Mouse (Mus musculus) limb, embryonic 12.5 days (tissue): ENCODE measurements around the gene Smim24. TPM values are rescaled to one million over a fixed set of nuclear protein-coding genes. Genes with fewer than 3 reads are reported as not detected.

Source experiments
- ATAC-seq: fragments of 200-750 bp; cut with Nextera tagmentation; 2 replicates; pipeline ENCODE4 v1.8.0; 2017; ENCODE audit warnings: low read depth, moderate TSS enrichment; ENCODE audit not compliant: insufficient number of reproducible peaks, insufficient read depth, low FRiP score, low TSS enrichment
- H3K27ac ChIP-seq: fragments of 300-500 bp; sonication (generic); 2 replicates; pipeline ENCODE4 v1.5.1; 2016; ENCODE audit warnings: mild to moderate bottlenecking, moderate library complexity
- H3K27me3 ChIP-seq: fragments of 300-500 bp; sonication (generic); 2 replicates; pipeline ENCODE4 v1.6.1; 2016; ENCODE audit warnings: mild to moderate bottlenecking, moderate library complexity
- H3K36me3 ChIP-seq: fragments of 300-500 bp; sonication (generic); 2 replicates; pipeline ENCODE4 v1.6.1; 2016; ENCODE audit warnings: mild to moderate bottlenecking, moderate library complexity
- H3K4me1 ChIP-seq: fragments of 300-500 bp; sonication (generic); replicated peaks from 2 replicates; pipeline ENCODE4 v1.6.1; 2016
- H3K4me2 ChIP-seq: fragments of 300-500 bp; sonication (generic); 2 replicates; pipeline ENCODE4 v1.6.1; 2016; ENCODE audit warnings: mild to moderate bottlenecking, moderate library complexity
- H3K4me3 ChIP-seq: fragments of 300-500 bp; sonication (generic); replicated peaks from 2 replicates; pipeline ENCODE4 v1.5.1; 2016; ENCODE audit warnings: mild to moderate bottlenecking
- H3K9ac ChIP-seq: fragments of 300-500 bp; sonication (generic); replicated peaks from 2 replicates; pipeline ENCODE4 v1.6.1; 2016; ENCODE audit warnings: mild to moderate bottlenecking, moderate library complexity
- H3K9me3 ChIP-seq: fragments of 300-500 bp; sonication (generic); 2 replicates; pipeline ENCODE4 v1.6.1; 2016; ENCODE audit warnings: mild to moderate bottlenecking, moderate library complexity
- WGBS: fragments of 180-500 bp; shearing (Covaris S2); methylation state at CpG from one replicate; pipeline ENCODE4 v1.1.7; 2016; 5-methylcytosine and 5-hydroxymethylcytosine counted together
- polyA plus RNA-seq: library from polyadenylated mRNA; unstranded; fragments of >200 nt; fragmentation: Nextera tagmentation; extraction: Ambion mirVana; gene quantifications from 2 replicates; pipeline ENCODE4 v1.2.1, GENCODE M21; 2016

Gene Smim24
- polyA plus RNA-seq, 1 experiment from 2014 or later = 2.9 TPM

GRCm38 (mm10) chr10:81403511-81403910 lies 10.7 kb downstream of the Smim24 start:
- Histone ChIP-seq H3K4me1 (peaks cover 84% of the 10 kb centered on the region), H3K4me2 (peak overlapping the region; percentile 50; the same call in 1 of the 2 replicates), H3K9ac (peak overlapping the region; percentile 40; the same call in 1 of the 2 replicates)

GRCm38 (mm10) chr10:81404082-81404481 lies 11.2 kb downstream of the Smim24 start:
- H3K4me2 ChIP-seq = no peak overlapping the region
- ATAC-seq = no peak
- H3K4me1 ChIP-seq = peaks cover 89% of the 10 kb centered on the region
- H3K9me3 ChIP-seq = no peaks in the 10 kb centered on the region
- WGBS = 15% methylated on average over 9 of the region's 9 CpGs
- no peak overlapping the region for H3K4me3 ChIP-seq
- no peak overlapping the region for H3K27ac ChIP-seq
- peaks cover 54% of the 10 kb centered on the region for H3K36me3 ChIP-seq
- no peak overlapping the region for H3K9ac ChIP-seq
- H3K27me3 ChIP-seq = peaks cover 61% of the 10 kb centered on the region

More at GRCm38 (mm10) chr10:81403511-81403910, 10.7 kb downstream of the Smim24 start:
- Histone ChIP-seq H3K36me3 (peaks cover 57% of the 10 kb centered on the region), H3K27me3 (peaks cover 59% of the 10 kb centered on the region), H3K27ac (peak overlapping the region; percentile 94), H3K4me3 (no peak overlapping the region), H3K9me3 (no peaks in the 10 kb centered on the region)
- 54% methylated on average over 10 of the region's 10 CpGs for WGBS
- ATAC-seq = no peak

- H3K4me3 ChIP-seq = no peak overlapping the region
- H3K4me2 ChIP-seq = no peak overlapping the region
- H3K36me3 ChIP-seq = peaks cover 48% of the 10 kb centered on the region
- peak overlapping the region; percentile 35; the same call in 1 of the 2 replicates for H3K27ac ChIP-seq
- no peak overlapping the region for H3K9ac ChIP-seq
- no peak for ATAC-seq
- H3K9me3 ChIP-seq = no peaks in the 10 kb centered on the region
- H3K4me1 ChIP-seq = peaks cover 91% of the 10 kb centered on the region
- peaks cover 60% of the 10 kb centered on the region for H3K27me3 ChIP-seq
- WGBS = 62% methylated on average over 18 of the region's 18 CpGs
Measured at GRCm38 (mm10) chr10:81404720-81405119, 11.9 kb downstream of the Smim24 start.

- ATAC-seq = no peak
- 44% methylated on average over 13 of the region's 13 CpGs for WGBS
- 0 out of 2 replicates have a peak overlapping the region, but pooled peaks have one; percentile 17 for H3K27ac ChIP-seq
- H3K4me3 ChIP-seq = no peak overlapping the region
- H3K9ac ChIP-seq = no peak overlapping the region
- H3K9me3 ChIP-seq = no peaks in the 10 kb centered on the region
- H3K4me2 ChIP-seq = no peak overlapping the region
- peaks cover 50% of the 10 kb centered on the region for H3K27me3 ChIP-seq
- H3K36me3 ChIP-seq = peaks cover 40% of the 10 kb centered on the region
- peaks cover 91% of the 10 kb centered on the region for H3K4me1 ChIP-seq
Measured at GRCm38 (mm10) chr10:81405588-81406201, 12.8 kb downstream of the Smim24 start.

GRCm38 (mm10) chr10:81406504-81407440 lies 13.9 kb downstream of the Smim24 start:
- peaks cover 45% of the 10 kb centered on the region for H3K36me3 ChIP-seq
- H3K27ac ChIP-seq = 0 out of 2 replicates have a peak overlapping the region, but pooled peaks have one; percentile 17
- H3K9me3 ChIP-seq = no peaks in the 10 kb centered on the region
- H3K4me2 ChIP-seq = peak overlapping the region; percentile 48
- peaks cover 90% of the 10 kb centered on the region for H3K4me1 ChIP-seq
- 16% methylated on average over 24 of the region's 24 CpGs for WGBS
- ATAC-seq = no peak
- H3K9ac ChIP-seq = peak overlapping the region; percentile 34; the same call in 1 of the 2 replicates
- H3K27me3 ChIP-seq = peaks cover 48% of the 10 kb centered on the region
- H3K4me3 ChIP-seq = peak overlapping the region; percentile 22

- Histone ChIP-seq H3K4me2 (peak overlapping the region; percentile 48), H3K4me1 (peaks cover 90% of the 10 kb centered on the region), H3K36me3 (peaks cover 46% of the 10 kb centered on the region), H3K27ac (peak overlapping the region; percentile 56; the same call in 1 of the 2 replicates), H3K27me3 (peaks cover 48% of the 10 kb centered on the region), H3K9me3 (no peaks in the 10 kb centered on the region), H3K4me3 (peak overlapping the region; percentile 22), H3K9ac (peak overlapping the region; percentile 34; the same call in 1 of the 2 replicates)
- no peak for ATAC-seq
- 15% methylated on average over 31 of the region's 31 CpGs for WGBS
Measured at GRCm38 (mm10) chr10:81407539-81408423, 14.9 kb downstream of the Smim24 start.

- 40% methylated on average over 13 of the region's 13 CpGs for WGBS
- Histone ChIP-seq H3K27ac (peak overlapping the region; percentile 56; the same call in 1 of the 2 replicates), H3K36me3 (peaks cover 46% of the 10 kb centered on the region), H3K9me3 (no peaks in the 10 kb centered on the region), H3K4me2 (no peak overlapping the region), H3K9ac (no peak overlapping the region), H3K27me3 (peaks cover 48% of the 10 kb centered on the region), H3K4me1 (peaks cover 89% of the 10 kb centered on the region), H3K4me3 (no peak overlapping the region)
- ATAC-seq = no peak
Measured at GRCm38 (mm10) chr10:81408424-81408729, 15.5 kb downstream of the Smim24 start.

- WGBS = 18% methylated on average over 9 of the region's 9 CpGs
- Histone ChIP-seq H3K9ac (0 out of 2 replicates have a peak overlapping the region, but pooled peaks have one; percentile 24), H3K4me3 (no peak overlapping the region), H3K4me2 (no peak overlapping the region), H3K4me1 (peaks cover 89% of the 10 kb centered on the region), H3K36me3 (peaks cover 46% of the 10 kb centered on the region), H3K27me3 (peaks cover 47% of the 10 kb centered on the region), H3K27ac (peak overlapping the region; percentile 56; the same call in 1 of the 2 replicates), H3K9me3 (no peaks in the 10 kb centered on the region)
- ATAC-seq = no peak
Measured at GRCm38 (mm10) chr10:81408871-81409291, 16.0 kb downstream of the Smim24 start.

GRCm38 (mm10) chr10:81409330-81409729 lies 16.5 kb downstream of the Smim24 start:
- peak overlapping the region; percentile 56; the same call in 1 of the 2 replicates for H3K27ac ChIP-seq
- H3K36me3 ChIP-seq = peaks cover 46% of the 10 kb centered on the region
- no peak for ATAC-seq
- 13% methylated on average over 8 of the region's 8 CpGs for WGBS
- no peaks in the 10 kb centered on the region for H3K9me3 ChIP-seq
- H3K4me3 ChIP-seq = no peak overlapping the region
- peaks cover 42% of the 10 kb centered on the region for H3K27me3 ChIP-seq
- no peak overlapping the region for H3K4me2 ChIP-seq
- peaks cover 89% of the 10 kb centered on the region for H3K4me1 ChIP-seq
- H3K9ac ChIP-seq = no peak overlapping the region

- H3K9ac ChIP-seq = no peak overlapping the region
- peaks cover 34% of the 10 kb centered on the region for H3K27me3 ChIP-seq
- H3K4me3 ChIP-seq = no peak overlapping the region
- H3K4me2 ChIP-seq = 0 out of 2 replicates have a peak overlapping the region, but pooled peaks have one; percentile 8
- H3K27ac ChIP-seq = peak overlapping the region; percentile 80
- WGBS = 65% methylated on average over 4 of the region's 4 CpGs
- H3K9me3 ChIP-seq = no peaks in the 10 kb centered on the region
- peaks cover 93% of the 10 kb centered on the region for H3K4me1 ChIP-seq
- no peak for ATAC-seq
- peaks cover 36% of the 10 kb centered on the region for H3K36me3 ChIP-seq
Measured at GRCm38 (mm10) chr10:81410350-81410749, 17.5 kb downstream of the Smim24 start.
